Mouse (Mus musculus): ENCODE measurements around the gene Gna14.

GRCm38 (mm10) chr19:16437906-16438305, 2.3 kb downstream of the Gna14 start:
- TF ChIP-seq ZMIZ1 (IDR thresholded peaks at IDR 0.05; ENCODE audit: low read depth, low read length) (no peak), MAX (IDR thresholded peaks at IDR 0.05; ENCODE audit: low read length) (no peak), POLR2A (IDR thresholded peaks at IDR 0.05; ENCODE audit: control insufficient read depth in 1 of 2, insufficient read depth in 1 of 2, low read depth in 1 of 2, low read length in 2 of 2, poor library complexity in 1 of 2) (no peak), GATA1 (IDR thresholded peaks at IDR 0.05; ENCODE audit: low read depth, low read length) (no peak), MAFK (IDR thresholded peaks at IDR 0.05; ENCODE audit: borderline replicate concordance, low read depth, low read length) (no peak), CTCF (IDR thresholded peaks at IDR 0.05 in 2 of 3, conservative IDR thresholded peaks at IDR 0.05 in 1 of 3; ENCODE audit: control insufficient read depth in 1 of 3, insufficient read depth in 1 of 3, low read depth in 2 of 3, low read length in 3 of 3, poor library complexity in 1 of 3, severe bottlenecking in 1 of 3) (no peak), MXI1 (IDR thresholded peaks at IDR 0.05; ENCODE audit: low read depth, low read length) (no peak), POLR2AphosphoS5 (IDR thresholded peaks at IDR 0.05; ENCODE audit: borderline replicate concordance, low read depth, low read length) (no peak), UBTF (IDR thresholded peaks at IDR 0.05; ENCODE audit: borderline replicate concordance, insufficient read depth, low read depth, low read length) (no peak)
